Mouse (Mus musculus): ENCODE data around the gene Fbxo4. TPM values are rescaled to one million over a fixed set of nuclear protein-coding genes. Genes with fewer than 3 reads are reported as not detected.

Gene Fbxo4
- 10.2 and 10.9 TPM in 2 replicates for polyA plus RNA-seq (2014; fragmentation: Nextera tagmentation; extraction: Ambion mirVana)

- Histone ChIP-seq H3K4me2 (replicated peaks) (peak within 1 kb of the TSS; percentile 58), H3K4me1 (replicated peaks; ENCODE audit: control insufficient read depth, insufficient read depth, low read length) (no peaks in the 10 kb centered on the region), H3K9ac (peak within 1 kb of the TSS; percentile 86), H3K27me3 (ENCODE audit: control insufficient read depth, insufficient read depth, low read length) (no peaks in the 10 kb centered on the region), H3K4me3 (replicated peaks; ENCODE audit: low read length) (peak within 1 kb of the TSS; percentile 53), H3K9me3 (ENCODE audit: control insufficient read depth, low read length) (no peaks in the 10 kb centered on the region), H3K36me3 (replicated peaks; ENCODE audit: control insufficient read depth, insufficient read depth) (peaks cover 22% of the 10 kb centered on the region), H3K27ac (peak within 1 kb of the TSS; percentile 93)
- under 1% methylated on average over 60 of the region's 61 CpGs for WGBS
- ATAC-seq (ENCODE audit: low FRiP score) (peak; percentile 95), DNase-seq (ENCODE audit: low spot score) (peak; percentile 62)
Measured at GRCm38 (mm10) chr15:3979061-3979848, at the start of gene Fbxo4. Gene Fbxo4, minus strand, starts transcription at chr15:3979573.

- Histone ChIP-seq H3K27me3 (ENCODE audit: control insufficient read depth, insufficient read depth, low read length) (no peaks in the 10 kb centered on the region), H3K9ac (0 out of 2 replicates have a peak overlapping the region, but pooled peaks have one; percentile 3), H3K36me3 (replicated peaks; ENCODE audit: control insufficient read depth, insufficient read depth) (no peaks in the 10 kb centered on the region), H3K4me1 (replicated peaks; ENCODE audit: control insufficient read depth, insufficient read depth, low read length) (peaks cover 12% of the 10 kb centered on the region), H3K4me2 (replicated peaks) (no peak overlapping the region), H3K4me3 (replicated peaks; ENCODE audit: low read length) (no peak overlapping the region), H3K27ac (no peak overlapping the region), H3K9me3 (ENCODE audit: control insufficient read depth, low read length) (no peaks in the 10 kb centered on the region)
- ATAC-seq (ENCODE audit: low FRiP score): no peak
- DNase-seq (ENCODE audit: low spot score): no peak
Measured at GRCm38 (mm10) chr15:4028960-4029359, 49.6 kb upstream of the Fbxo4 start.

- Histone ChIP-seq H3K4me1 (replicated peaks; ENCODE audit: control insufficient read depth, insufficient read depth, low read length) (peaks cover 12% of the 10 kb centered on the region), H3K4me2 (replicated peaks) (0 out of 2 replicates have a peak overlapping the region, but pooled peaks have one; percentile 69), H3K36me3 (replicated peaks; ENCODE audit: control insufficient read depth, insufficient read depth) (no peaks in the 10 kb centered on the region), H3K27me3 (ENCODE audit: control insufficient read depth, insufficient read depth, low read length) (no peaks in the 10 kb centered on the region), H3K4me3 (replicated peaks; ENCODE audit: low read length) (no peak overlapping the region), H3K9me3 (ENCODE audit: control insufficient read depth, low read length) (no peaks in the 10 kb centered on the region), H3K27ac (no peak overlapping the region), H3K9ac (0 out of 2 replicates have a peak overlapping the region, but pooled peaks have one; percentile 3)
- no peak for ATAC-seq (ENCODE audit: low FRiP score)
- no peak for DNase-seq (ENCODE audit: low spot score)
- WGBS: 81% methylated on average over 6 of the region's 6 CpGs
Measured at GRCm38 (mm10) chr15:4028411-4028700, 49.0 kb upstream of the Fbxo4 start.

GRCm38 (mm10) chr15:4027671-4028410, 48.5 kb upstream of the Fbxo4 start:
- peaks cover 12% of the 10 kb centered on the region for H3K4me1 ChIP-seq (replicated peaks; ENCODE audit: control insufficient read depth, insufficient read depth, low read length)
- DNase-seq (ENCODE audit: low spot score) (peak; percentile 25), ATAC-seq (ENCODE audit: low FRiP score) (no peak)
- no peaks in the 10 kb centered on the region for H3K27me3 ChIP-seq (ENCODE audit: control insufficient read depth, insufficient read depth, low read length)
- peak overlapping the region; percentile 96 for H3K27ac ChIP-seq
- no peaks in the 10 kb centered on the region for H3K9me3 ChIP-seq (ENCODE audit: control insufficient read depth, low read length)
- H3K36me3 ChIP-seq (replicated peaks; ENCODE audit: control insufficient read depth, insufficient read depth): no peaks in the 10 kb centered on the region
- WGBS: 11% methylated on average over 6 of the region's 6 CpGs
- H3K4me3 ChIP-seq (replicated peaks; ENCODE audit: low read length): peak overlapping the region; percentile 67
- peak overlapping the region; percentile 69 for H3K4me2 ChIP-seq (replicated peaks)
- H3K9ac ChIP-seq: peak overlapping the region; percentile 80

GRCm38 (mm10) chr15:4026831-4027584, 47.6 kb upstream of the Fbxo4 start:
- peak overlapping the region; percentile 96 for H3K27ac ChIP-seq
- ATAC-seq (ENCODE audit: low FRiP score): peak; percentile 83
- under 1% methylated on average over 63 of the region's 65 CpGs for WGBS

GRCm38 (mm10) chr15:4026231-4026773, 46.9 kb upstream of the Fbxo4 start, which contains the start of gene Oxct1:
Gene Oxct1, plus strand, starts transcription at chr15:4026383.
- Histone ChIP-seq H3K4me3 (replicated peaks; ENCODE audit: low read length) (peak within 1 kb of the TSS; percentile 67), H3K9me3 (ENCODE audit: control insufficient read depth, low read length) (no peaks in the 10 kb centered on the region), H3K27me3 (ENCODE audit: control insufficient read depth, insufficient read depth, low read length) (no peaks in the 10 kb centered on the region), H3K36me3 (replicated peaks; ENCODE audit: control insufficient read depth, insufficient read depth) (no peaks in the 10 kb centered on the region), H3K9ac (peak within 1 kb of the TSS; percentile 80), H3K27ac (peak within 1 kb of the TSS; percentile 96), H3K4me2 (replicated peaks) (peak within 1 kb of the TSS; percentile 69), H3K4me1 (replicated peaks; ENCODE audit: control insufficient read depth, insufficient read depth, low read length) (peaks cover 12% of the 10 kb centered on the region)
- ATAC-seq (ENCODE audit: low FRiP score) (peak; percentile 96), DNase-seq (ENCODE audit: low spot score) (peak; percentile 86)
- WGBS: under 1% methylated on average over 38 of the region's 45 CpGs

More at GRCm38 (mm10) chr15:4026831-4027584, 47.6 kb upstream of the Fbxo4 start:
- peak; percentile 79 for DNase-seq (ENCODE audit: low spot score)
- peak overlapping the region; percentile 69 for H3K4me2 ChIP-seq (replicated peaks)
- H3K4me3 ChIP-seq (replicated peaks; ENCODE audit: low read length): peak overlapping the region; percentile 67
- H3K9me3 ChIP-seq (ENCODE audit: control insufficient read depth, low read length): no peaks in the 10 kb centered on the region
- H3K9ac ChIP-seq: peak overlapping the region; percentile 80
- peaks cover 12% of the 10 kb centered on the region for H3K4me1 ChIP-seq (replicated peaks; ENCODE audit: control insufficient read depth, insufficient read depth, low read length)
- no peaks in the 10 kb centered on the region for H3K36me3 ChIP-seq (replicated peaks; ENCODE audit: control insufficient read depth, insufficient read depth)
- no peaks in the 10 kb centered on the region for H3K27me3 ChIP-seq (ENCODE audit: control insufficient read depth, insufficient read depth, low read length)

DNA sequence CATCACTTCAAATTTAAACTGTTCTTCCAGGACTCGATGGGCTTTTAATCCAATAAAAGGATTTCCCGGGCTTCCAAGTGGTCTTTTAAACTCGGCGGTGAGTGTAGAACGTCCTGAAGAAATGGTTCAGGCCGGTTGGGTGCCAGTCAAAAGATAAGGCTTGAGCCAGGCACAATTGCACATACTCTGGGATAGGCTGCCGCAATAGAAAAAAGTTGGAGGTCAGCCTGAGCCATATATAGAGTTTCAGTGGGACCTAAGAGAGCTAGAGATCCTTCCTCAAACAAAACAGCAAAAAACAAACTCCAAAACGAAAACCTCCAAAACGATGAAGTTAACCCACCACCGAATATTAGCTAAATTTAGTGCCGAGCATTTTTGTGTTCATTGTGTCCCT, 46.1 kb upstream of the Fbxo4 start:
- Histone ChIP-seq H3K27me3 (ENCODE audit: control insufficient read depth, insufficient read depth, low read length) (no peaks in the 10 kb centered on the region), H3K9me3 (ENCODE audit: control insufficient read depth, low read length) (no peaks in the 10 kb centered on the region), H3K4me2 (replicated peaks) (peak overlapping the region; percentile 69), H3K9ac (no peak overlapping the region; the same call in 1 of the 2 replicates), H3K36me3 (replicated peaks; ENCODE audit: control insufficient read depth, insufficient read depth) (no peaks in the 10 kb centered on the region), H3K27ac (no peak overlapping the region), H3K4me1 (replicated peaks; ENCODE audit: control insufficient read depth, insufficient read depth, low read length) (peaks cover 12% of the 10 kb centered on the region), H3K4me3 (replicated peaks; ENCODE audit: low read length) (peak overlapping the region; percentile 67)
- DNase-seq (ENCODE audit: low spot score) (no peak), ATAC-seq (ENCODE audit: low FRiP score) (no peak)
- WGBS: 67% methylated on average over 11 of the region's 11 CpGs

DNA sequence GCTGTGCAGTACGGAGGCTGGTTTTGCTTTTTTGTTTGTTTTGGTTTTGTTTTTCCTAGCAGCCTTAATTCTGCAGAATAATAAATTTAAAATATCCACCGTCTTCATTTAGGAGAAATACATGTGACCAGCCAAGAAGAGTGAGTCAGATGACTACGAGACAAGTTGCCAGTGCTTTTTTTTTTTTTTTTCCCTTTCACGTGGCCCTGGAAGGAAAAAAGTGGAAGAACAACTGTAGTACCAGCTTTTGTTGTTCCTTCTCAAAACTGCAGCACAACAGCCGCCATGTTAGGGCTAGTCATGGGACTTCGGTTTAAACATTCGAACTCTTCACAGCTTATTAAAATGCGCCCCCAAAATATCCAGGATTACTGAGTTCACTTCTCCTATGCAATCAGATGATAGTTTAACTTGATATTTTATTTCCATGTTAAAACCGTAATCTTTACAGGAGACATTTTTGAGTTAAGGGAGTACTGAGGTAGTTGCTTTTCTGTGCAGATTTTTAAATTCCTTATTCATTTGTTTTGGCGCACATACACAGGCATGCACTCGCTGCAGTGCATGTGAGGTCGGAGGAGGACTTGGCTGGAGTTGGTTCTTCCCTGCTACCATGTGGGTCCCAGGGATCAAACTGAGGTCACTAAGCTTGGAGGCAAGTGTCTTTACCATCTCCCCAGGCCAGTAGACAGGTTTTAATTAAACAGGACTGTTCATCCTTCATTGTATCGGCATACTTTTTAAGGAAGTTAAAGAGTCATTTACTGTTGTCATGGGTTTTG, 45.5 kb upstream of the Fbxo4 start:
- Histone ChIP-seq H3K27me3 (ENCODE audit: control insufficient read depth, insufficient read depth, low read length) (no peaks in the 10 kb centered on the region), H3K9ac (no peak overlapping the region), H3K9me3 (ENCODE audit: control insufficient read depth, low read length) (no peaks in the 10 kb centered on the region), H3K4me2 (replicated peaks) (no peak overlapping the region), H3K27ac (no peak overlapping the region), H3K4me1 (replicated peaks; ENCODE audit: control insufficient read depth, insufficient read depth, low read length) (peaks cover 12% of the 10 kb centered on the region), H3K4me3 (replicated peaks; ENCODE audit: low read length) (no peak overlapping the region), H3K36me3 (replicated peaks; ENCODE audit: control insufficient read depth, insufficient read depth) (no peaks in the 10 kb centered on the region)
- no peak for DNase-seq (ENCODE audit: low spot score)
- 89% methylated on average over 13 of the region's 13 CpGs for WGBS
- ATAC-seq (ENCODE audit: low FRiP score): no peak

All from hindbrain, embryonic 14.5 days (tissue).